Mouse (Mus musculus) embryonic facial prominence, embryonic 15.5 days (tissue): ENCODE measurements at regions not wholly inside any gene's neighbourhood (a gene's known extent, or its start where the extent isn't known, plus 50 kb on each side); places are given as distances from the start of the nearest gene placed in this dataset.

Experiments used
- ATAC-seq: fragments of 200-750 bp; cut with Nextera tagmentation; 2 replicates; pipeline ENCODE4 v1.8.0; 2017; ENCODE audit warnings: low read depth, moderate TSS enrichment; ENCODE audit not compliant: insufficient number of reproducible peaks, low FRiP score, low TSS enrichment
- H3K27ac ChIP-seq: fragments of 300-500 bp; sonication (generic); replicated peaks from 2 replicates; pipeline ENCODE4 v1.5.1; 2015; ENCODE audit warnings: mild to moderate bottlenecking, inconsistent platforms
- H3K27me3 ChIP-seq: fragments of 300-500 bp; sonication (generic); 2 replicates; pipeline ENCODE4 v1.6.1; 2015; ENCODE audit warnings: inconsistent platforms
- H3K36me3 ChIP-seq: fragments of 300-500 bp; sonication (generic); 2 replicates; pipeline ENCODE4 v1.6.1; 2015; ENCODE audit warnings: mild to moderate bottlenecking, inconsistent platforms
- H3K4me1 ChIP-seq: fragments of 300-500 bp; sonication (generic); 2 replicates; pipeline ENCODE4 v1.6.1; 2015; ENCODE audit warnings: inconsistent platforms
- H3K4me2 ChIP-seq: fragments of 300-500 bp; sonication (generic); replicated peaks from 2 replicates; pipeline ENCODE4 v1.6.1; 2015; ENCODE audit warnings: mild to moderate bottlenecking, inconsistent platforms
- H3K4me3 ChIP-seq: fragments of 300-500 bp; sonication (generic); replicated peaks from 2 replicates; pipeline ENCODE4 v1.5.1; 2015; ENCODE audit warnings: mild to moderate bottlenecking, inconsistent platforms
- H3K9ac ChIP-seq: fragments of 300-500 bp; sonication (generic); 2 replicates; pipeline ENCODE4 v1.6.1; 2015; ENCODE audit warnings: inconsistent platforms
- H3K9me3 ChIP-seq: fragments of 300-500 bp; sonication (generic); replicated peaks from 2 replicates; pipeline ENCODE4 v1.6.1; 2016; ENCODE audit warnings: inconsistent platforms
- WGBS: fragments of 180-500 bp; shearing (Covaris S2); methylation state at CpG from one replicate; pipeline ENCODE4 v1.1.7; 2015; 5-methylcytosine and 5-hydroxymethylcytosine counted together

GRCm38 (mm10) chr2:171799351-171799750 is 243.9 kb downstream of the Cbln4 start:
- 40% methylated on average over 9 of the region's 9 CpGs for WGBS

GRCm38 (mm10) chr2:171790686-171791085 is 252.6 kb downstream of the Cbln4 start:
- ATAC-seq, result no peak
- Histone ChIP-seq H3K9me3 (no peaks in the 10 kb centered on the region), H3K4me3 (no peak overlapping the region), H3K4me2 (no peak overlapping the region), H3K27ac (no peak overlapping the region), H3K27me3 (no peaks in the 10 kb centered on the region), H3K4me1 (no peaks in the 10 kb centered on the region), H3K36me3 (no peaks in the 10 kb centered on the region), H3K9ac (no peak overlapping the region)
- 42% methylated on average over 9 of the region's 9 CpGs for WGBS

More at GRCm38 (mm10) chr2:171799351-171799750, 243.9 kb downstream of the Cbln4 start:
- no peak overlapping the region for H3K4me2 ChIP-seq
- H3K36me3 ChIP-seq, result no peaks in the 10 kb centered on the region
- no peaks in the 10 kb centered on the region for H3K9me3 ChIP-seq
- H3K9ac ChIP-seq, result no peak overlapping the region
- H3K4me3 ChIP-seq, result no peak overlapping the region
- no peak for ATAC-seq
- H3K27ac ChIP-seq, result no peak overlapping the region
- H3K4me1 ChIP-seq, result no peaks in the 10 kb centered on the region
- no peaks in the 10 kb centered on the region for H3K27me3 ChIP-seq

GRCm38 (mm10) chr2:171766193-171766930 is 276.9 kb downstream of the Cbln4 start:
- no peaks in the 10 kb centered on the region for H3K36me3 ChIP-seq
- H3K9ac ChIP-seq, result no peak overlapping the region
- no peaks in the 10 kb centered on the region for H3K4me1 ChIP-seq
- ATAC-seq, result no peak
- H3K9me3 ChIP-seq, result no peaks in the 10 kb centered on the region
- H3K27me3 ChIP-seq, result no peaks in the 10 kb centered on the region
- whole genome bisulfite sequencing, result 64% methylated on average over 7 of the region's 7 CpGs
- H3K4me3 ChIP-seq, result no peak overlapping the region
- no peak overlapping the region for H3K4me2 ChIP-seq
- no peak overlapping the region for H3K27ac ChIP-seq

- no peak overlapping the region for H3K9ac ChIP-seq
- ATAC-seq, result no peak
Measured at GRCm38 (mm10) chr2:171765071-171765470, 278.2 kb downstream of the Cbln4 start.

GRCm38 (mm10) chr2:171753502-171753901 is 289.8 kb downstream of the Cbln4 start:
- Histone ChIP-seq H3K4me2 (no peak overlapping the region), H3K36me3 (no peaks in the 10 kb centered on the region), H3K9me3 (no peaks in the 10 kb centered on the region), H3K27ac (no peak overlapping the region), H3K9ac (no peak overlapping the region), H3K4me3 (no peak overlapping the region), H3K4me1 (no peaks in the 10 kb centered on the region), H3K27me3 (no peaks in the 10 kb centered on the region)
- WGBS, result 73% methylated on average over 9 of the region's 9 CpGs
- no peak for ATAC-seq

More at GRCm38 (mm10) chr2:171765071-171765470, 278.2 kb downstream of the Cbln4 start:
- Histone ChIP-seq H3K9me3 (no peaks in the 10 kb centered on the region), H3K27me3 (no peaks in the 10 kb centered on the region), H3K4me3 (no peak overlapping the region), H3K4me1 (no peaks in the 10 kb centered on the region), H3K27ac (no peak overlapping the region), H3K36me3 (no peaks in the 10 kb centered on the region), H3K4me2 (no peak overlapping the region)
- 81% methylated on average over 4 of the region's 4 CpGs for WGBS

GRCm38 (mm10) chr2:171747162-171747561 is 296.1 kb downstream of the Cbln4 start:
- H3K4me2 ChIP-seq, result no peak overlapping the region
- H3K27me3 ChIP-seq, result no peaks in the 10 kb centered on the region
- H3K9me3 ChIP-seq, result no peaks in the 10 kb centered on the region
- ATAC-seq, result no peak
- WGBS, result 14% methylated on average over 1 of the region's 1 CpGs
- H3K9ac ChIP-seq, result no peak overlapping the region
- no peak overlapping the region for H3K4me3 ChIP-seq
- H3K4me1 ChIP-seq, result no peaks in the 10 kb centered on the region
- H3K27ac ChIP-seq, result no peak overlapping the region
- H3K36me3 ChIP-seq, result no peaks in the 10 kb centered on the region

- Histone ChIP-seq H3K4me3 (no peak overlapping the region), H3K9ac (no peak overlapping the region), H3K27ac (no peak overlapping the region), H3K9me3 (no peaks in the 10 kb centered on the region), H3K27me3 (no peaks in the 10 kb centered on the region), H3K4me1 (no peaks in the 10 kb centered on the region), H3K36me3 (no peaks in the 10 kb centered on the region), H3K4me2 (no peak overlapping the region)
- ATAC-seq, result no peak
- WGBS, result 6% methylated on average over 2 of the region's 2 CpGs
Measured at GRCm38 (mm10) chr2:171743111-171743510, 300.2 kb downstream of the Cbln4 start.

GRCm38 (mm10) chr2:171742706-171743105 is 300.6 kb downstream of the Cbln4 start:
- no peak overlapping the region for H3K4me3 ChIP-seq
- H3K4me2 ChIP-seq, result no peak overlapping the region
- no peak overlapping the region for H3K27ac ChIP-seq
- H3K9ac ChIP-seq, result no peak overlapping the region
- no peaks in the 10 kb centered on the region for H3K4me1 ChIP-seq
- no peaks in the 10 kb centered on the region for H3K9me3 ChIP-seq
- WGBS, result 41% methylated on average over 11 of the region's 11 CpGs
- H3K27me3 ChIP-seq, result no peaks in the 10 kb centered on the region
- ATAC-seq, result no peak
- H3K36me3 ChIP-seq, result no peaks in the 10 kb centered on the region

GRCm38 (mm10) chr2:171737761-171738160 is 305.5 kb downstream of the Cbln4 start:
- H3K4me2 ChIP-seq, result no peak overlapping the region
- no peaks in the 10 kb centered on the region for H3K4me1 ChIP-seq
- H3K4me3 ChIP-seq, result no peak overlapping the region
- 71% methylated on average over 8 of the region's 8 CpGs for WGBS
- H3K27me3 ChIP-seq, result no peaks in the 10 kb centered on the region
- no peak overlapping the region for H3K27ac ChIP-seq
- no peaks in the 10 kb centered on the region for H3K36me3 ChIP-seq
- no peaks in the 10 kb centered on the region for H3K9me3 ChIP-seq
- H3K9ac ChIP-seq, result no peak overlapping the region
- ATAC-seq, result no peak

GRCm38 (mm10) chr2:171735061-171735490 is 308.2 kb downstream of the Cbln4 start:
- peak; percentile 4; the same call in 1 of the 2 replicates for ATAC-seq
- H3K27me3 ChIP-seq, result no peaks in the 10 kb centered on the region
- H3K4me2 ChIP-seq, result no peak overlapping the region
- no peaks in the 10 kb centered on the region for H3K4me1 ChIP-seq
- 61% methylated on average over 14 of the region's 14 CpGs for WGBS
- no peak overlapping the region for H3K9ac ChIP-seq
- no peak overlapping the region for H3K27ac ChIP-seq
- H3K9me3 ChIP-seq, result no peaks in the 10 kb centered on the region
- H3K4me3 ChIP-seq, result no peak overlapping the region
- H3K36me3 ChIP-seq, result no peaks in the 10 kb centered on the region

- H3K9me3 ChIP-seq, result no peaks in the 10 kb centered on the region
- H3K9ac ChIP-seq, result no peak overlapping the region
- H3K27me3 ChIP-seq, result no peaks in the 10 kb centered on the region
- 46% methylated on average over 4 of the region's 4 CpGs for WGBS
- no peak overlapping the region for H3K4me2 ChIP-seq
- peak; percentile 31; the same call in 1 of the 2 replicates for ATAC-seq
- no peak overlapping the region for H3K27ac ChIP-seq
- no peaks in the 10 kb centered on the region for H3K36me3 ChIP-seq
- H3K4me1 ChIP-seq, result no peaks in the 10 kb centered on the region
- H3K4me3 ChIP-seq, result no peak overlapping the region
Measured at GRCm38 (mm10) chr2:171734634-171734987, 308.7 kb downstream of the Cbln4 start.
